Mouse (Mus musculus) megakaryocyte, embryonic 14.5 days (primary cell): ENCODE results near the gene Podn.

Experiments used
- FLI1 ChIP-seq: IDR thresholded peaks from 2 replicates; pipeline ENCODE4 v1.6.1; 2012; ENCODE audit warnings: low read length, inconsistent platforms, mixed read lengths
- GATA1 ChIP-seq: IDR thresholded peaks from 3 replicates; pipeline ENCODE4 v1.6.1; 2012; ENCODE audit warnings: mixed read lengths, low read length, inconsistent platforms, borderline replicate concordance

- TF ChIP-seq GATA1 (no peak), FLI1 (no peak)
These were observed 78.4 kb downstream of the Podn start for GRCm38 (mm10) chr4:108017839-108018238.
